Mouse (Mus musculus) lung, postnatal 0 days (tissue): ENCODE data around the gene Chp2. TPM values are rescaled to one million over a fixed set of nuclear protein-coding genes. Genes with fewer than 3 reads are reported as not detected.
A peak's percentile ranks its signal among the peaks of the same experiment; 100 is the strongest.

Experiments
- ATAC-seq: fragments of 200-750 bp; cut with Nextera tagmentation; 2 replicates; pipeline ENCODE4 v1.8.0; 2017; ENCODE audit warnings: moderate library complexity
- DNase-seq: peaks from one replicate; pipeline ENCODE4 v3.0.0-alpha.2; 2016; ENCODE audit warnings: low spot score
- H3K27ac ChIP-seq: fragments of 300-500 bp; sonication (generic); 2 replicates; pipeline ENCODE4 v1.5.1; 2014; ENCODE audit warnings: antibody characterized with exemption, mild to moderate bottlenecking, low read length, mixed read lengths
- H3K27me3 ChIP-seq: fragments of 300-500 bp; sonication (generic); replicated peaks from 2 replicates; pipeline ENCODE4 v1.6.1; 2014; ENCODE audit warnings: low read length, mixed read lengths; ENCODE audit not compliant: insufficient read depth
- H3K36me3 ChIP-seq: fragments of 300-500 bp; sonication (generic); 2 replicates; pipeline ENCODE4 v1.6.1; 2014; ENCODE audit warnings: low read length, mixed read lengths; ENCODE audit not compliant: insufficient read depth
- H3K4me1 ChIP-seq: fragments of 300-500 bp; sonication (generic); 2 replicates; pipeline ENCODE4 v1.6.1; 2014; ENCODE audit warnings: antibody characterized with exemption, low read depth, low read length, mixed read lengths; ENCODE audit not compliant: insufficient read depth
- H3K4me2 ChIP-seq: fragments of 300-500 bp; sonication (generic); replicated peaks from 2 replicates; pipeline ENCODE4 v1.6.1; 2014; ENCODE audit warnings: low read depth, mild to moderate bottlenecking, low read length, moderate library complexity, mixed read lengths
- H3K4me3 ChIP-seq: fragments of 300-500 bp; sonication (generic); 2 replicates; pipeline ENCODE4 v1.5.1; 2014; ENCODE audit warnings: low read depth, low read length
- H3K9ac ChIP-seq: fragments of 300-500 bp; sonication (generic); replicated peaks from 2 replicates; pipeline ENCODE4 v1.6.1; 2014; ENCODE audit warnings: low read depth, mild to moderate bottlenecking
- H3K9me3 ChIP-seq: fragments of 300-500 bp; sonication (generic); 2 replicates; pipeline ENCODE4 v1.6.1; 2016; ENCODE audit warnings: low read length, mixed read lengths
- CTCF ChIP-seq: IDR thresholded peaks from 2 replicates; pipeline ENCODE4 v1.5.1; 2016; ENCODE audit warnings: antibody characterized with exemption, mild to moderate bottlenecking
- EP300 ChIP-seq: IDR thresholded peaks from 2 replicates; pipeline ENCODE4 v1.6.1; 2016; ENCODE audit warnings: antibody characterized with exemption, mild to moderate bottlenecking, control low read depth
- WGBS: fragments of 180-500 bp; shearing (Covaris S2); extraction: QIAGEN DNeasy Blood & Tissue Kit; methylation state at CpG from one replicate; pipeline ENCODE4 v1.1.7; 2014; 5-methylcytosine and 5-hydroxymethylcytosine counted together
- polyA plus RNA-seq: library from polyadenylated mRNA; unstranded; fragments of >200 nt; fragmentation: Nextera tagmentation; extraction: Ambion mirVana; gene quantifications from 2 replicates; pipeline ENCODE4 v1.2.1, GENCODE M21; 2015

Gene Chp2
- polyA plus RNA-seq, 1 experiment from 2014 or later: 2.0 TPM

DNA sequence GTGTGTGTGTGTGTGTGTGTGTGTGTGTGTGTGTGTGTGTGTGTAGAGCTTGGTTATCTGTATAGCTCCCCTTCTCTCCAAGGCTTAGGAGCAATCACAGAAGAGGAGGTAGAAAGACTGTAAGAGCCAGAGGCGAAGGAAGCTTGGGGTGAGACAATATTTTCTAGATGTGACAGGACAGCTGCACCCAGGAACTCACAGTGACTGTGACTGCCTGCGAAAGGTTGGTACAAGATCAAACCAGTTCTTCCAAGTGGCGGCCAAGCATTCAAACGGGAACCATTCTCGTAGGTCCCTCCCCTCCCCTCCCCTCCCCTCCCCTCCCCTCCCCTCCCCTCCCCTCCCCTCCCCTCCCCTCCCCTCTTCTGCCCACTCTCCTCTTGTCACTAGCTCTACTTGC, 26.7 kb downstream of the Chp2 start:
- Histone ChIP-seq H3K27ac (no peak overlapping the region), H3K4me1 (no peaks in the 10 kb centered on the region), H3K27me3 (no peaks in the 10 kb centered on the region), H3K4me2 (no peak overlapping the region), H3K9me3 (no peaks in the 10 kb centered on the region), H3K9ac (no peak overlapping the region), H3K36me3 (no peaks in the 10 kb centered on the region), H3K4me3 (no peak overlapping the region)
- no peak for TF ChIP-seq CTCF
- no peak for TF ChIP-seq EP300
- 27% methylated on average over 5 of the region's 5 CpGs for WGBS
- DNase-seq (no peak), ATAC-seq (no peak)

DNA sequence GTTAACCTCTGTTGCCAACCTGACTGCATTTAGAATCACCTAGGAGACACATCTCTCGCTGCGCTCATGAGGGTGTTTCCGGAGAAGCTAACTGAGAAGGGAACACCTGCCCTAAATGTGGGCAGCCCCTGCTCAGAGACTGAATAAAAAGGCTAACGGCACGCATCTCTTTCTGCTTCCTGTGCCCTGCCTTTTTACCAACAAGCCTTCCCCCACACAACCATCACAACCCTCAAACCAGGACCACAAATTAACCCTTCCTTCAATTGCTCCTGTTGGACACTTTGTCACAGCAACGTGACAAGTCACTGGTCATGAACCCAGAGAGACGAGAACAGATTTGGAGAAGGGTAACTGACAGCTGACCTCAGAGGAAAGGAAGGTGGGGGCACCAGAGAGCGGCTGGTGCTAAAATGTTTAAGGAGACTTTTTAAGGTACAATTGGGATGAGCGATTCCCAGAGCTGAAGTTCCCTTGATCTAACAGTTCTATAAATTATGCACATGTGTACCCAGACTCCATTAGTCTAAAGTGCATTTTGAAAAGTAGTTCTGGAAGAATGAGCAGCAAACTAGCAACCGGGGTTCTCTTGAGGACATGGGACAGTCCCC, 28.1 kb downstream of the Chp2 start:
- H3K9me3 ChIP-seq: no peaks in the 10 kb centered on the region
- no peaks in the 10 kb centered on the region for H3K36me3 ChIP-seq
- H3K9ac ChIP-seq: no peak overlapping the region
- no peak overlapping the region for H3K4me2 ChIP-seq
- WGBS: 75% methylated on average over 10 of the region's 10 CpGs
- no peak for DNase-seq
- H3K4me1 ChIP-seq: no peaks in the 10 kb centered on the region
- no peaks in the 10 kb centered on the region for H3K27me3 ChIP-seq
- H3K4me3 ChIP-seq: no peak overlapping the region
- TF ChIP-seq EP300 (no peak), CTCF (no peak)
- H3K27ac ChIP-seq: no peak overlapping the region
- ATAC-seq: no peak

DNA sequence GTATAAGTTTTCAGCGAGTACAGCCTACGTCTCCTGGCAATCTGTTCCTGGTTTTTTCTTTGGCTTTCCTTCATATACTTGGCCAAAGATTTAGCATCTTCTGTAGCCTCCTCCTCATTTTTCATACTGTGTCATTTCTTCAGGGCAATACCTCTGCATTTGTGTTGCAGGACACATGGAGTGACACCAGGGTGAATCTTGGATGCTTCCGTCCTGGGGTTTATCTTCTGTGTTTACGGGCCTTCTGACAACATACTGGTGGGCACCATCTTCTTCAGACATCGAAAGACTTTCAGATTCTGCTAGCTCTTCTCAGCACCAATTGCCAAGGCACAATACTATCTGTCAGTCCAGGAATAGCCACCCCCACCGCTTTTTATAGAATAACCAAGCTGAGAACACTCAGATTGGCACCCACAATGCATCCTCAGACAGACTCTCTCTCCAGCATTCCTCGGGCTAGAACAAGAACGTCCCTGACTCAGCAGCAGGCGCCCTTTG, 30.1 kb downstream of the Chp2 start:
- 77% methylated on average over 9 of the region's 9 CpGs for WGBS
- H3K9me3 ChIP-seq: no peaks in the 10 kb centered on the region
- no peaks in the 10 kb centered on the region for H3K27me3 ChIP-seq
- no peak overlapping the region for H3K4me3 ChIP-seq
- TF ChIP-seq EP300 (no peak), CTCF (no peak)
- no peak overlapping the region for H3K27ac ChIP-seq
- DNase-seq (no peak), ATAC-seq (no peak)
- no peaks in the 10 kb centered on the region for H3K36me3 ChIP-seq
- H3K9ac ChIP-seq: no peak overlapping the region
- no peaks in the 10 kb centered on the region for H3K4me1 ChIP-seq
- no peak overlapping the region for H3K4me2 ChIP-seq

DNA sequence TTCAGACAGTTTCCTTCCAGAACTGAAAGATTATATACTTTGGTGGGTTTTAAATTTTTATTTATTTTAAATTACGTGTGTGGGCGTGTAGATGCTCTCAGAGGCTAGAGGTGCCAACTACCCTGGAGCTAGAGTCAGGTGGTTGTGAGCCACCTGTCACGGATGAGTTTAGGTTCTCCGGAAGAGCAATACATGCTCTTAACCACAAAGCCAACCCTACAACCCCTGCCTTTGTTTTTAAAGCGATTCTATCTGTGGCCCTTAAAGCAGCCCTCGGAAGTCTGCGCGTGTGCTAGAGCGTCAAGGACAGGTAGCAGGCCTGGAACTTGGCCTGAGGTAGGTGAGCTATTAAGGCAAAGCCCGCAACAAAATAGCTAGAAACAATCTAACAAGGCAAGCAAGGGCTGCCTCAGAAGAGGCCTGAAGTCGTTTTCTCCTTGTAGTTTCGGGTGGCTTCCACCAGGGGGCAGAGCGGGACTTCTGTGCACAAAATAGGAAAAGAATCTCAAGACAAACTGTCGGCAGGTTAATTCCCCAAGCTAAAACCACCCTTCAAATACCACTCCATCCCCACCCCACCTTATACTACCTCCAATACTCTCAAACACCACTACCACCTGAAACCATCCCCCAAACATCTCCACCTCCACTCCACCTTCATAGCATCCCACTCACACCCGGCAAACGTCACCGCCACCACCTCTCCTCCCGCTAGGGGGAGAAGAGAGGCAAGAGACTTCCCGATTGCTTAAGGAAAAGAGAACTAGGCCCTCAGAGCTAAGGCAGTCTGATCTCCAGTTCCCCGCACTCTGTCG, 32.1 kb downstream of the Chp2 start:
- 24% methylated on average over 21 of the region's 21 CpGs for WGBS
- H3K36me3 ChIP-seq: no peaks in the 10 kb centered on the region
- no peaks in the 10 kb centered on the region for H3K4me1 ChIP-seq
- DNase-seq: peak; percentile 81
- H3K27ac ChIP-seq: no peak overlapping the region
- no peaks in the 10 kb centered on the region for H3K27me3 ChIP-seq
- H3K9ac ChIP-seq: no peak overlapping the region
- TF ChIP-seq EP300: no peak
- TF ChIP-seq CTCF: peak; percentile 80
- no peak for ATAC-seq
- H3K4me2 ChIP-seq: 0 out of 2 replicates have a peak overlapping the region, but pooled peaks have one; percentile 4
- no peak overlapping the region for H3K4me3 ChIP-seq
- no peaks in the 10 kb centered on the region for H3K9me3 ChIP-seq

DNA sequence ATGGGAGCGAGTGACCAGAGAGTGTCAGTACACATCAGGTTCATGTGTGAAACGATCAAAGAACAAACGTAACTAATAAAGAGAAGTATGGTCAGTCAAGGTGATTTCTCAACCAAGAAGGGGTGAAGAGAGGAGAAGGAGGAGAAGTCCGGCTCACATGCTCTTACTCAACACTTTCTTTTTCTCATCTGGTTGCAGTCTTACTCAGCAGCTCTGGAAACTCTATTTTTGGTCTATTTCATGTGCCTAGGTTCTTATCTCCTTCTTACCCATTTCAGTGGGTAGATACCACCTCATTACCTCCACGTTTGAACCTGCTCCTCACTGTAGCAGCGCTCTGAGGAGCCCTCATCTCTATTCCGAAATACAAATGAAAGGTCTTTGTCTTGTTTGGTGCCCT, 37.4 kb downstream of the Chp2 start:
- WGBS: 61% methylated on average over 7 of the region's 7 CpGs

DNA sequence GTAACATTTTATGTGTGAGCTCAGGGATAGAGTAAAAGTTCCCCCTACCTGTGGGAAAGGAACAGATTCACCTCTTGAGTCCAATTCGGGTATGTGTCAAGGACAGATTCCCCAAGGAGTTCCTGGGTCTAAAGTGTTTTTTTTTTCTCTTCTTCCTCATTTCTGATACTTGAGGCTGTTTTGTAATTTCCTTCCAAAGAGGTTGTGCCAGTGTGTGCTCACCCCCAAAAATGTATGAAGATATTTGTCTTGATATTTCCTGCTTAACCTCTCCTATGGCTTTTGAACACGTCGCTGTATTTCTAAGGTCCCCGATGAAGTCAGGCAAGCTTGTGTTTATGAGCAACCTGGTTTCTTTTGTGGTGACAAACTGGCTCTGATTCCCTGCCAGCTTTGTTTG, 39.2 kb downstream of the Chp2 start:
- Histone ChIP-seq H3K4me3 (no peak overlapping the region), H3K4me1 (no peaks in the 10 kb centered on the region), H3K9me3 (no peaks in the 10 kb centered on the region), H3K9ac (no peak overlapping the region), H3K36me3 (no peaks in the 10 kb centered on the region), H3K27ac (no peak overlapping the region), H3K27me3 (no peaks in the 10 kb centered on the region), H3K4me2 (no peak overlapping the region)
- WGBS: 63% methylated on average over 4 of the region's 4 CpGs
- DNase-seq: peak; percentile 12
- no peak for ATAC-seq
- TF ChIP-seq EP300 (no peak), CTCF (no peak)

More for the DNA sequence above, 37.4 kb downstream of the Chp2 start:
- ATAC-seq (no peak), DNase-seq (no peak)
- H3K27ac ChIP-seq: no peak overlapping the region
- no peaks in the 10 kb centered on the region for H3K27me3 ChIP-seq
- no peak for TF ChIP-seq CTCF
- no peak for TF ChIP-seq EP300
- no peak overlapping the region for H3K9ac ChIP-seq
- no peaks in the 10 kb centered on the region for H3K9me3 ChIP-seq
- H3K36me3 ChIP-seq: no peaks in the 10 kb centered on the region
- H3K4me1 ChIP-seq: no peaks in the 10 kb centered on the region
- no peak overlapping the region for H3K4me3 ChIP-seq
- H3K4me2 ChIP-seq: no peak overlapping the region
